Mouse (Mus musculus) cerebellum, adult 2 months (tissue): ENCODE measurements around the gene Wnt2b.

Experiments used
- CTCF ChIP-seq: fragments of 200-500 bp; IDR thresholded peaks from 2 replicates; pipeline ENCODE4 v1.5.1; 2011; ENCODE audit warnings: low read depth, mild to moderate bottlenecking, control low read depth, low read length, moderate library complexity, borderline replicate concordance; ENCODE audit not compliant: insufficient read depth
- POLR2A ChIP-seq: fragments of 200-500 bp; IDR thresholded peaks from 2 replicates; pipeline ENCODE4 v1.6.1; 2011; ENCODE audit warnings: low read length, control low read depth, borderline replicate concordance; ENCODE audit not compliant: insufficient read depth

- no peak for TF ChIP-seq CTCF
- TF ChIP-seq POLR2A, result no peak
Measured at GRCm38 (mm10) chr3:104962866-104963265, 1.1 kb upstream of the Wnt2b start.
